Mouse (Mus musculus) lung, postnatal 14 days (tissue): ENCODE results near the gene Tecpr1.

Experiments
- DNase-seq: peaks from one replicate; pipeline ENCODE4 v3.0.0; 2021

Gene Tecpr1

GRCm38 (mm10) chr5:144206069-144206468 lies 17.3 kb downstream of the Tecpr1 start:
- DNase-seq = no peak

- no peak for DNase-seq
These were observed 18.5 kb downstream of the Tecpr1 start for GRCm38 (mm10) chr5:144204911-144205310.

GRCm38 (mm10) chr5:144204303-144204702 lies 19.1 kb downstream of the Tecpr1 start:
- DNase-seq = no peak

- DNase-seq = no peak
These were observed 19.9 kb downstream of the Tecpr1 start for GRCm38 (mm10) chr5:144203398-144203959.

GRCm38 (mm10) chr5:144202430-144202829 lies 21.0 kb downstream of the Tecpr1 start:
- no peak for DNase-seq

GRCm38 (mm10) chr5:144200616-144201015 lies 22.8 kb downstream of the Tecpr1 start:
- no peak for DNase-seq

GRCm38 (mm10) chr5:144195567-144195966 lies 27.8 kb downstream of the Tecpr1 start:
- DNase-seq = no peak

GRCm38 (mm10) chr5:144194416-144194815 lies 29.0 kb downstream of the Tecpr1 start:
- no peak for DNase-seq

GRCm38 (mm10) chr5:144192673-144193072 lies 30.7 kb downstream of the Tecpr1 start:
- DNase-seq = no peak

GRCm38 (mm10) chr5:144191026-144191425 lies 32.4 kb downstream of the Tecpr1 start:
- DNase-seq = no peak

GRCm38 (mm10) chr5:144189950-144190583 lies 33.3 kb downstream of the Tecpr1 start, which contains the start of gene Bhlha15:
Bhlha15 (plus strand) TSS chr5:144190286.
- DNase-seq = peak; percentile 68

- DNase-seq = no peak
These were observed 34.1 kb downstream of the Tecpr1 start for GRCm38 (mm10) chr5:144189327-144189726.

GRCm38 (mm10) chr5:144188422-144188821 lies 35.0 kb downstream of the Tecpr1 start:
- DNase-seq = no peak

- DNase-seq = no peak
These were observed 38.9 kb downstream of the Tecpr1 start for GRCm38 (mm10) chr5:144184350-144185045.

- peak; percentile 73 for DNase-seq
These were observed 39.6 kb downstream of the Tecpr1 start for GRCm38 (mm10) chr5:144183647-144184335.

- no peak for DNase-seq
These were observed 40.2 kb downstream of the Tecpr1 start for GRCm38 (mm10) chr5:144183248-144183559.

- no peak for DNase-seq
These were observed 40.7 kb downstream of the Tecpr1 start for GRCm38 (mm10) chr5:144182542-144183247.

GRCm38 (mm10) chr5:144181249-144181648 lies 42.2 kb downstream of the Tecpr1 start:
- DNase-seq = peak; percentile 24

- DNase-seq = no peak
These were observed 45.2 kb downstream of the Tecpr1 start for GRCm38 (mm10) chr5:144178216-144178615.

- DNase-seq = no peak
These were observed 49.8 kb downstream of the Tecpr1 start for GRCm38 (mm10) chr5:144173648-144174047.

- DNase-seq = no peak
These were observed 54.0 kb downstream of the Tecpr1 start for GRCm38 (mm10) chr5:144169275-144169975.

- no peak for DNase-seq
These were observed 57.7 kb downstream of the Tecpr1 start for GRCm38 (mm10) chr5:144165756-144166155.
